Mouse (Mus musculus) CD4-positive, CD25-positive, alpha-beta regulatory T cell, adult 2 months (primary cell): ENCODE data around the gene BC055324.

ENCODE experiments used
- DNase-seq: peaks from one replicate; pipeline ENCODE4 v3.0.0-alpha.2; 2012; ENCODE audit warnings: low read depth, low spot score

BC055324 gene

GRCm38 (mm10) chr1:163953396-163953795 is 41.2 kb downstream of the BC055324 start:
- DNase-seq: no peak

GRCm38 (mm10) chr1:163942056-163942455 is 52.5 kb downstream of the BC055324 start:
- DNase-seq: no peak

- DNase-seq: no peak
Measured at GRCm38 (mm10) chr1:163934591-163934990, 60.0 kb downstream of the BC055324 start.

GRCm38 (mm10) chr1:163931801-163932200 is 62.8 kb downstream of the BC055324 start:
- DNase-seq: no peak

- peak; percentile 53 for DNase-seq
Measured at GRCm38 (mm10) chr1:163930458-163930794, 64.2 kb downstream of the BC055324 start.

- peak; percentile 93 for DNase-seq
Measured at GRCm38 (mm10) chr1:163929636-163930457, 64.7 kb downstream of the BC055324 start.

GRCm38 (mm10) chr1:163928846-163929245 is 65.8 kb downstream of the BC055324 start, which contains the start of gene Scyl3:
TSS of gene Scyl3 (plus strand) at chr1:163929100.
- peak; percentile 14 for DNase-seq

GRCm38 (mm10) chr1:163924093-163924492 is 70.5 kb downstream of the BC055324 start:
- DNase-seq: no peak

GRCm38 (mm10) chr1:163917349-163918160 is 77.0 kb downstream of the BC055324 start:
- no peak for DNase-seq

GRCm38 (mm10) chr1:163911981-163912380 is 82.6 kb downstream of the BC055324 start:
- DNase-seq: no peak

- no peak for DNase-seq
Measured at GRCm38 (mm10) chr1:163910785-163911184, 83.8 kb downstream of the BC055324 start.

GRCm38 (mm10) chr1:163910343-163910742 is 84.3 kb downstream of the BC055324 start:
- DNase-seq: peak; percentile 79

GRCm38 (mm10) chr1:163908389-163908788 is 86.2 kb downstream of the BC055324 start:
- DNase-seq: no peak

GRCm38 (mm10) chr1:163907007-163907811 is 87.4 kb downstream of the BC055324 start:
- no peak for DNase-seq

GRCm38 (mm10) chr1:163903411-163903810 is 91.2 kb downstream of the BC055324 start:
- DNase-seq: peak; percentile 32

GRCm38 (mm10) chr1:163900168-163900567 is 94.4 kb downstream of the BC055324 start:
- DNase-seq: no peak

- DNase-seq: no peak
Measured at GRCm38 (mm10) chr1:163899575-163899974, 95.0 kb downstream of the BC055324 start.

- DNase-seq: peak; percentile 43
Measured at GRCm38 (mm10) chr1:163898291-163898764, 96.3 kb downstream of the BC055324 start.
